Mouse (Mus musculus) embryonic facial prominence, embryonic 12.5 days (tissue): ENCODE measurements around the gene Ptpn11. TPM values are rescaled to one million over a fixed set of nuclear protein-coding genes. Genes with fewer than 3 reads are reported as not detected.

Experiments
- ATAC-seq: fragments of 200-750 bp; cut with Nextera tagmentation; 2 replicates; pipeline ENCODE4 v1.8.0; 2017; ENCODE audit not compliant: insufficient number of reproducible peaks, insufficient read depth, low FRiP score, low TSS enrichment
- H3K27ac ChIP-seq: fragments of 300-500 bp; sonication (generic); 2 replicates; pipeline ENCODE4 v1.5.1; 2016; ENCODE audit warnings: mild to moderate bottlenecking
- H3K27me3 ChIP-seq: fragments of 300-500 bp; sonication (generic); 2 replicates; pipeline ENCODE4 v1.6.1; 2016; ENCODE audit warnings: mild to moderate bottlenecking, moderate library complexity
- H3K36me3 ChIP-seq: fragments of 300-500 bp; sonication (generic); 2 replicates; pipeline ENCODE4 v1.6.1; 2016; ENCODE audit warnings: mild to moderate bottlenecking
- H3K4me1 ChIP-seq: fragments of 300-500 bp; sonication (generic); 2 replicates; pipeline ENCODE4 v1.6.1; 2016
- H3K4me2 ChIP-seq: fragments of 300-500 bp; sonication (generic); replicated peaks from 2 replicates; pipeline ENCODE4 v1.6.1; 2016; ENCODE audit warnings: mild to moderate bottlenecking, moderate library complexity
- H3K4me3 ChIP-seq: fragments of 300-500 bp; sonication (generic); 2 replicates; pipeline ENCODE4 v1.5.1; 2016; ENCODE audit warnings: mild to moderate bottlenecking
- H3K9ac ChIP-seq: fragments of 300-500 bp; sonication (generic); 2 replicates; pipeline ENCODE4 v1.6.1; 2016; ENCODE audit warnings: mild to moderate bottlenecking, moderate library complexity
- H3K9me3 ChIP-seq: fragments of 300-500 bp; sonication (generic); 2 replicates; pipeline ENCODE4 v1.6.1; 2016; ENCODE audit warnings: mild to moderate bottlenecking, moderate library complexity
- WGBS: fragments of 180-500 bp; shearing (Covaris S2); methylation state at CpG from one replicate; pipeline ENCODE4 v1.1.7; 2016; 5-methylcytosine and 5-hydroxymethylcytosine counted together
- polyA plus RNA-seq: library from polyadenylated mRNA; unstranded; fragments of >200 nt; fragmentation: Nextera tagmentation; extraction: Ambion mirVana; gene quantifications from 2 replicates; pipeline ENCODE4 v1.2.1, GENCODE M21; 2016

The Ptpn11 gene
- polyA plus RNA-seq, 1 experiment from 2014 or later: 24.0 TPM

- no peak for ATAC-seq
- H3K9me3 ChIP-seq: no peaks in the 10 kb centered on the region
- 88% methylated on average over 13 of the region's 13 CpGs for WGBS
- no peak overlapping the region for H3K4me2 ChIP-seq
- H3K27ac ChIP-seq: no peak overlapping the region
- H3K4me1 ChIP-seq: no peaks in the 10 kb centered on the region
- no peak overlapping the region for H3K4me3 ChIP-seq
- H3K9ac ChIP-seq: no peak overlapping the region
- peaks cover 82% of the 10 kb centered on the region for H3K36me3 ChIP-seq
- no peaks in the 10 kb centered on the region for H3K27me3 ChIP-seq
These were observed 46.6 kb downstream of the Ptpn11 start for GRCm38 (mm10) chr5:121144441-121145238.

GRCm38 (mm10) chr5:121142431-121143119, 48.6 kb downstream of the Ptpn11 start:
- Histone ChIP-seq H3K4me2 (no peak overlapping the region), H3K36me3 (peaks cover 83% of the 10 kb centered on the region), H3K27me3 (no peaks in the 10 kb centered on the region), H3K9me3 (no peaks in the 10 kb centered on the region), H3K4me1 (no peaks in the 10 kb centered on the region), H3K9ac (no peak overlapping the region), H3K4me3 (no peak overlapping the region), H3K27ac (no peak overlapping the region)
- 91% methylated on average over 14 of the region's 14 CpGs for WGBS
- ATAC-seq: no peak

- no peak overlapping the region for H3K9ac ChIP-seq
- no peak for ATAC-seq
These were observed 50.9 kb downstream of the Ptpn11 start for GRCm38 (mm10) chr5:121140276-121140675.

GRCm38 (mm10) chr5:121137125-121137524, 54.1 kb downstream of the Ptpn11 start:
- H3K9me3 ChIP-seq: no peaks in the 10 kb centered on the region
- 95% methylated on average over 8 of the region's 8 CpGs for WGBS
- no peaks in the 10 kb centered on the region for H3K4me1 ChIP-seq
- no peaks in the 10 kb centered on the region for H3K27me3 ChIP-seq
- H3K27ac ChIP-seq: no peak overlapping the region
- no peak overlapping the region for H3K9ac ChIP-seq
- H3K4me2 ChIP-seq: no peak overlapping the region
- H3K36me3 ChIP-seq: peaks cover 88% of the 10 kb centered on the region
- ATAC-seq: no peak
- no peak overlapping the region for H3K4me3 ChIP-seq

More at GRCm38 (mm10) chr5:121140276-121140675, 50.9 kb downstream of the Ptpn11 start:
- no peak overlapping the region for H3K27ac ChIP-seq
- no peaks in the 10 kb centered on the region for H3K27me3 ChIP-seq
- H3K4me3 ChIP-seq: no peak overlapping the region
- no peak overlapping the region for H3K4me2 ChIP-seq
- H3K9me3 ChIP-seq: no peaks in the 10 kb centered on the region
- peaks cover 84% of the 10 kb centered on the region for H3K36me3 ChIP-seq
- WGBS: 55% methylated on average over 7 of the region's 7 CpGs
- no peaks in the 10 kb centered on the region for H3K4me1 ChIP-seq

- WGBS: 93% methylated on average over 3 of the region's 3 CpGs
- no peak overlapping the region for H3K4me3 ChIP-seq
- no peaks in the 10 kb centered on the region for H3K27me3 ChIP-seq
- ATAC-seq: no peak
- H3K9ac ChIP-seq: no peak overlapping the region
- no peak overlapping the region for H3K4me2 ChIP-seq
- no peaks in the 10 kb centered on the region for H3K4me1 ChIP-seq
- no peak overlapping the region for H3K27ac ChIP-seq
- no peaks in the 10 kb centered on the region for H3K9me3 ChIP-seq
- peaks cover 70% of the 10 kb centered on the region for H3K36me3 ChIP-seq
These were observed 59.4 kb downstream of the Ptpn11 start for GRCm38 (mm10) chr5:121131801-121132200.

GRCm38 (mm10) chr5:121129254-121129653, 61.9 kb downstream of the Ptpn11 start:
- no peak for ATAC-seq
- Histone ChIP-seq H3K9ac (no peak overlapping the region), H3K4me3 (no peak overlapping the region), H3K9me3 (no peaks in the 10 kb centered on the region), H3K36me3 (peaks cover 45% of the 10 kb centered on the region), H3K4me1 (no peaks in the 10 kb centered on the region), H3K4me2 (no peak overlapping the region), H3K27ac (no peak overlapping the region), H3K27me3 (no peaks in the 10 kb centered on the region)
- WGBS: 89% methylated on average over 5 of the region's 5 CpGs

- H3K36me3 ChIP-seq: peaks cover 17% of the 10 kb centered on the region
These were observed 65.1 kb downstream of the Ptpn11 start for GRCm38 (mm10) chr5:121126051-121126450.

GRCm38 (mm10) chr5:121125563-121125962, 65.6 kb downstream of the Ptpn11 start:
- ATAC-seq: no peak
- H3K36me3 ChIP-seq: peaks cover 15% of the 10 kb centered on the region
- H3K4me3 ChIP-seq: no peak overlapping the region
- no peak overlapping the region for H3K27ac ChIP-seq
- no peaks in the 10 kb centered on the region for H3K4me1 ChIP-seq
- 88% methylated on average over 14 of the region's 14 CpGs for WGBS
- H3K27me3 ChIP-seq: no peaks in the 10 kb centered on the region
- no peak overlapping the region for H3K9ac ChIP-seq
- no peaks in the 10 kb centered on the region for H3K9me3 ChIP-seq
- no peak overlapping the region for H3K4me2 ChIP-seq

More at GRCm38 (mm10) chr5:121126051-121126450, 65.1 kb downstream of the Ptpn11 start:
- H3K9me3 ChIP-seq: no peaks in the 10 kb centered on the region
- WGBS: 76% methylated on average over 2 of the region's 2 CpGs
- H3K4me3 ChIP-seq: no peak overlapping the region
- H3K27ac ChIP-seq: no peak overlapping the region
- H3K4me1 ChIP-seq: no peaks in the 10 kb centered on the region
- H3K9ac ChIP-seq: no peak overlapping the region
- no peak for ATAC-seq
- no peak overlapping the region for H3K4me2 ChIP-seq
- no peaks in the 10 kb centered on the region for H3K27me3 ChIP-seq

GRCm38 (mm10) chr5:121124208-121125185, 66.7 kb downstream of the Ptpn11 start:
- H3K9me3 ChIP-seq: no peaks in the 10 kb centered on the region
- H3K9ac ChIP-seq: no peak overlapping the region
- H3K4me2 ChIP-seq: no peak overlapping the region
- 68% methylated on average over 5 of the region's 5 CpGs for WGBS
- H3K4me3 ChIP-seq: no peak overlapping the region
- H3K27me3 ChIP-seq: no peaks in the 10 kb centered on the region
- H3K36me3 ChIP-seq: peaks cover 7% of the 10 kb centered on the region
- no peak for ATAC-seq
- H3K4me1 ChIP-seq: no peaks in the 10 kb centered on the region
- H3K27ac ChIP-seq: no peak overlapping the region

GRCm38 (mm10) chr5:121123399-121123798, 67.8 kb downstream of the Ptpn11 start:
- WGBS: 86% methylated on average over 5 of the region's 5 CpGs
- no peak overlapping the region for H3K27ac ChIP-seq
- H3K9ac ChIP-seq: no peak overlapping the region
- H3K4me3 ChIP-seq: no peak overlapping the region
- H3K27me3 ChIP-seq: no peaks in the 10 kb centered on the region
- H3K36me3 ChIP-seq: no peaks in the 10 kb centered on the region
- ATAC-seq: no peak
- no peaks in the 10 kb centered on the region for H3K9me3 ChIP-seq
- H3K4me2 ChIP-seq: no peak overlapping the region
- H3K4me1 ChIP-seq: no peaks in the 10 kb centered on the region

- WGBS: 94% methylated on average over 3 of the region's 3 CpGs
- no peak for ATAC-seq
These were observed 68.6 kb downstream of the Ptpn11 start for GRCm38 (mm10) chr5:121122577-121122976.

More at GRCm38 (mm10) chr5:121122577-121122976, 68.6 kb downstream of the Ptpn11 start:
- Histone ChIP-seq H3K36me3 (no peaks in the 10 kb centered on the region), H3K9ac (no peak overlapping the region), H3K27me3 (no peaks in the 10 kb centered on the region), H3K27ac (no peak overlapping the region), H3K4me3 (no peak overlapping the region), H3K4me2 (no peak overlapping the region), H3K9me3 (no peaks in the 10 kb centered on the region), H3K4me1 (no peaks in the 10 kb centered on the region)
